Mouse (Mus musculus): ENCODE measurements at regions not wholly inside any gene's neighbourhood (a gene's known extent, or its start where the extent isn't known, plus 50 kb on each side); places are given as distances from the start of the nearest gene placed in this dataset.

DNA sequence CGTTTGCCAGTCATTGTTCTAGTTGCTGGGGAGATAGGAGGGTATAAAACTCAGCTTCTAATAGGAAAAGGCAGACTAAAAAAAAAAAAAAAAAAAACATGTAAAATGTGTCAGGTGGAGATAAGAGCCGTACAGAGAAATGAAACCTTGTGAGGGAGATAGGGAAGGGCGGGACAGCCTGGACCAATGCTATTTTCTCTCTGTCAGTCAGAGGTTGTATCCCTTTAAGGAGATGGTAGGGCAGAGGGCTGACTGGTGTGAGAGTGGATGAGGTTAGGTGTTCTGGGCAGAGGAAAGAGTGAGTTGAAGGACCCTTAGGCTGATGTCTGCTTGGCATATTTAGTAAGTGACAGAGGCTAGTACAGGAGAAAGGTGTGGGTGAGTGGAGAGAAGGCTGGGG lies 169.2 kb upstream of the Serpine2 start:
- Histone ChIP-seq H3K36me3 (no peaks in the 10 kb centered on the region), H3K9ac (no peak overlapping the region), H3K27ac (no peak overlapping the region), H3K4me3 (no peak overlapping the region), H3K4me1 (peaks cover 18% of the 10 kb centered on the region), H3K27me3 (no peaks in the 10 kb centered on the region), H3K4me2 (no peak overlapping the region), H3K9me3 (no peaks in the 10 kb centered on the region)
- no peak for ATAC-seq (ENCODE audit: insufficient number of reproducible peaks, insufficient read depth, low FRiP score, low TSS enrichment, low read depth)
- 79% methylated on average over 3 of the region's 3 CpGs for WGBS

DNA sequence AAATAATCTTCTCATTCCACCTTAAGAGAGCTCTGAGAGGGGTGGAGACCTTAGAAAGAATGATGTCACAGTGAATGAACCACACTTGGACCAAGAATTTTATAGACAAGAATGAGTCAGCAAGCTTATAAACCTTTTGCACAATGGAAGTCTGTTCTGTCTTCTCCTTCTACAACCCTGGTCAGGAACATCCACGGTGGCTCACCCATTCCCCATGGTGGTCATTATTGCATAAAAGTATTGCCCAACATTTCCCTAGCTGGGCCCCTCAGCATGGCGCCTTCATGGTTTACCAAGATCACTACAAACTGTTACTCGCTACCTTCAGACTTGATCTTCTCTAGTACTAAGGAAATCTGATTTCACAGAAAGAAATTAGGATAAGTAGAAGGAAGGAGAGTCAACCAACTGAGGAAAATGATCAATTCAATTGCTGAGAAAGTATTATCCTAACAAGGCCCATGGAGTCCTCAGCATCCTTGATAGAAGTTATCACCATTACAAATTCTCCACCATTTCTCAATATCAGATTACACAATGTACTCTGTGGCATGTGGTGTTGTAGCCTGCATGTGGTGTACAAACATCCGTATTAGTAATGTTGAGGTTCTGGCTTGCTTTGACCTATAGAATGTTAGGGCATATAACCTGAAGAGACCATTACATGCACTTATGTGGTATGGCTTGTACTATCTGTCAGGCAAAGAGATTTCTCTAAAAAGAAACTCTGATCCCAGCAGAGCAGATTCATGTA lies 165.1 kb upstream of the Serpine2 start:
- Histone ChIP-seq H3K4me2 (no peak overlapping the region), H3K9me3 (no peaks in the 10 kb centered on the region), H3K4me3 (no peak overlapping the region), H3K27me3 (no peaks in the 10 kb centered on the region), H3K27ac (no peak overlapping the region), H3K4me1 (no peaks in the 10 kb centered on the region), H3K9ac (no peak overlapping the region), H3K36me3 (no peaks in the 10 kb centered on the region)
- 87% methylated on average over 4 of the region's 4 CpGs for WGBS
- ATAC-seq (ENCODE audit: insufficient number of reproducible peaks, insufficient read depth, low FRiP score, low TSS enrichment, low read depth) = no peak

DNA sequence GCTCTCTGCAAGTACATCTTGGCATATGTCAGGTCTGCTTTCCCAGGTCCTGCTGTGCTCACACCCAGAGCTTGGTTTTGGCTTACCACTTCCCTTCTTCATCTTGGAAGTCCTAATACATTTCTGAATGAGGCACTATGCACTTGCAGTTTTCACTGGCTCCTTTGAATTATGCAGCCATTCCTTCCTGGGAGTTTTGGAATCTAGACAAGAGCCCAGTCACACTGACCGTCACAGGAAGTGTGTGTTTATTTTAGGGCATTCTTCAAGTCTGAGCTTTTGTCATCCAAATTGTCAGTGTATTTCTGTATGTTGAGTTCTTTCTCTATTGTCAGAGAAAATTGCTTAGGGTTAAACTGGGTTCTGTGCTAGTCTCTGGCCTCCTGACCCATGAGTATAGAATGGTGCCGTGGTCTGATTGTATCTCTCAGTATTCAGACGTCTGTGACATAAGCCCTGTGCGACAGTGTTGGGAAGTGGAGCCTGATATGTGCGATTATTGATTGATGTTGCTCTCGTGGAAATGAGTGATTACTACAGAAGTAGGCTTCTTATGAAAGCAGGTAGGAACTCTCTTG lies 162.6 kb upstream of the Serpine2 start:
- H3K4me2 ChIP-seq = no peak overlapping the region
- no peaks in the 10 kb centered on the region for H3K36me3 ChIP-seq
- H3K9ac ChIP-seq = no peak overlapping the region
- no peak overlapping the region for H3K4me3 ChIP-seq
- H3K9me3 ChIP-seq = no peaks in the 10 kb centered on the region
- H3K4me1 ChIP-seq = no peaks in the 10 kb centered on the region
- no peaks in the 10 kb centered on the region for H3K27me3 ChIP-seq
- 62% methylated on average over 6 of the region's 6 CpGs for WGBS
- no peak for ATAC-seq (ENCODE audit: insufficient number of reproducible peaks, insufficient read depth, low FRiP score, low TSS enrichment, low read depth)
- H3K27ac ChIP-seq = no peak overlapping the region

DNA sequence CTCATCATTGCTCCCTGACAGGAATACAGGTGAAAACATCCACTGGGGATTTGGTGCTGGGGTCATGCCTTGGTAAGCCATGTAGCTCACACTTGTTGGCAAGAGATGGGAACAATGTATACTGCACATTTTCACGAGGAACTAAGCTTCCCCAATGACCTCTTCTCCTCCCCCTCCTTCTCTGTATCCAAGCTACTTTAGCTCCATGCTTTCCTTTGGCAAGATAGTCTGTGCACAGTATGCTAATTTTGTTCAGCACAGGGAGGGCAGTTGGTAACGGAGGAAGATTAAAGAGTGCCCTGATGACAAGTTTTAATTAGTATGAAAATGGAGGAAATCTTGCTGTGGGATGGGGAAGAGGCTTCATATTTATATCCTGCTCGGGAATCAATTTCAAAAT lies 160.9 kb upstream of the Serpine2 start:
- H3K9me3 ChIP-seq = no peaks in the 10 kb centered on the region

DNA sequence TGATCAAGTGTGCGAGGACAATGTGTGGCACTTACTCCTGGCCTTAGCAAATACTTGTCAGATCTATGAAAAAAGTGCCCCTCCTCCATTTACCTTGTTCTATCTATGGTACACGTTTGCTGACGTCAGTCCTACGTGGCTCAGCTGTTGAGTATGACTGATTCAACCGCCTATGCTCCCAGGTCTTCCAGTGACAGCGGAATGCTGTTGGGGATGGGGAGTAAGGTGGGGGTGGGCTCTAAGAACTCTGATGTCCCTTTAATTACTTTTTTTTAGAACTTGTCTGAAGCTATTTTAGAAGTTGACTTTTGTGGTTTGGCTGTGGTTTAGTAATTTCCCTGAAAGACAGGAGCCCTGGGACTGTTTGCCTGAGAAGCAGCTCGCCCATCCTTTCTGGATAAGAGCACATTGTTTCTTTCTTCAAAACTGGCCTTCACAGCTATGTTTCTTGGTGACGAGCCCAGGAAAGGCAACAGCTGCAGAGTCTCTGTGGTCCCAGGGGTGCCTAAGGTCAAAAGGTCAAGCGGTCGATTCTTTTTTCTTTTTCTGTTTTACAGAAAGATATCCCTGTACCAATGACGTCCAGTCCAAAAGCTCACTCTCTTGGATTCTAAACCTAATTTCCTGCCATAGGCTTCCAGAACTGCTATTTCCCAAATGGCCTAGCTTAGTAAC lies 157.5 kb upstream of the Serpine2 start:
- Histone ChIP-seq H3K4me3 (no peak overlapping the region), H3K4me1 (peaks cover 20% of the 10 kb centered on the region), H3K4me2 (no peak overlapping the region), H3K27me3 (no peaks in the 10 kb centered on the region), H3K9me3 (no peaks in the 10 kb centered on the region), H3K9ac (no peak overlapping the region), H3K27ac (no peak overlapping the region), H3K36me3 (no peaks in the 10 kb centered on the region)
- ATAC-seq (ENCODE audit: insufficient number of reproducible peaks, insufficient read depth, low FRiP score, low TSS enrichment, low read depth) = no peak
- 56% methylated on average over 11 of the region's 11 CpGs for WGBS

More for the DNA sequence above, 160.9 kb upstream of the Serpine2 start:
- 55% methylated on average over 3 of the region's 3 CpGs for WGBS
- no peak overlapping the region for H3K4me2 ChIP-seq
- no peaks in the 10 kb centered on the region for H3K36me3 ChIP-seq
- no peaks in the 10 kb centered on the region for H3K27me3 ChIP-seq
- H3K4me1 ChIP-seq = 0 out of 2 replicates have a peak, but pooled peaks cover 3% of the 10 kb centered on the region
- H3K4me3 ChIP-seq = no peak overlapping the region
- H3K27ac ChIP-seq = no peak overlapping the region
- no peak overlapping the region for H3K9ac ChIP-seq
- ATAC-seq (ENCODE audit: insufficient number of reproducible peaks, insufficient read depth, low FRiP score, low TSS enrichment, low read depth) = no peak

DNA sequence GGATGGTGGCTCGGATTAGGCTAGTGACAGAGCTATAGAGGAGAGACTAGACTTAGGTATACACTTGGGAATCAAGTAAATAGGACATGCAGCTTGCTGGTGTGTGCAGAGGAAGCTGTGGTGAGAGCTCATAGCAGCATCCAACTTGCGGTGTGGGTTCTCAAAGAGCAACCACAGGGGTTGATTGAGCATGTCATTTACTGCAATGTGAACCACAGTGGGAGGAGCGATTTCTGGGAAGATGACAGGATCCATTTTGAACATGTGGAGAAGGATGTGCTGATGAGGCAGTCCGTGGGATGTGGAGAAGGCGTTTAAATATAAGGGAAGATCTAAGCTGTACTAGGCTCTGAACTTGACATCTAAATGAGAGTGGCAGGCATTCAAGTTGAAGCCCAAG lies 154.5 kb upstream of the Serpine2 start:
- no peak overlapping the region for H3K4me2 ChIP-seq
- no peaks in the 10 kb centered on the region for H3K36me3 ChIP-seq
- peak overlapping the region; percentile 84 for H3K27ac ChIP-seq
- H3K4me1 ChIP-seq = peaks cover 22% of the 10 kb centered on the region
- WGBS = 58% methylated on average over 5 of the region's 5 CpGs
- H3K4me3 ChIP-seq = no peak overlapping the region
- H3K9ac ChIP-seq = no peak overlapping the region
- peak; percentile 71; the same call in 1 of the 2 replicates for ATAC-seq (ENCODE audit: insufficient number of reproducible peaks, insufficient read depth, low FRiP score, low TSS enrichment, low read depth)
- no peaks in the 10 kb centered on the region for H3K9me3 ChIP-seq
- H3K27me3 ChIP-seq = no peaks in the 10 kb centered on the region

DNA sequence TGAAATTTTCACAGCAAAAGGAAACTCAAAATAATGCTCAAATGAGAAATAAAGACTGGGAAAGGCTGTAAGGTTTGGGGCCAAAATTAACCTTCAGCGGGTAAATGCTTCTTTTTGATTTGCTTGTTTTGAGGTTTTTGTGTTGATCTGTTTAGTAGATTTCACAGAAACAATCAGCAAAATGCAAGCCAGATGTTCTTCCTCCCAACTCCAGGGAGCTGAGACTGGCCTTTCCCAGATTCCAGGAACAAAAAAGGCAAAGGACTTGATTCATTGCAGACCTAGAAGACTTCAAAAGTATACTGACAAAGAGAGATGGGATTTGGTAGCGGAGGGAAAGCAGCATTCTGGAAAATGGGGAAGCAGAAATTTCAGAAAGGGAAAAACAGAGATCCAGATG lies 153.6 kb upstream of the Serpine2 start:
- Histone ChIP-seq H3K27ac (peak overlapping the region; percentile 84), H3K27me3 (no peaks in the 10 kb centered on the region), H3K9me3 (no peaks in the 10 kb centered on the region), H3K4me2 (0 out of 2 replicates have a peak overlapping the region, but pooled peaks have one; percentile 18), H3K4me3 (no peak overlapping the region), H3K4me1 (peaks cover 22% of the 10 kb centered on the region), H3K36me3 (no peaks in the 10 kb centered on the region), H3K9ac (no peak overlapping the region)
- WGBS = 22% methylated on average over 2 of the region's 2 CpGs
- ATAC-seq (ENCODE audit: insufficient number of reproducible peaks, insufficient read depth, low FRiP score, low TSS enrichment, low read depth) = no peak

DNA sequence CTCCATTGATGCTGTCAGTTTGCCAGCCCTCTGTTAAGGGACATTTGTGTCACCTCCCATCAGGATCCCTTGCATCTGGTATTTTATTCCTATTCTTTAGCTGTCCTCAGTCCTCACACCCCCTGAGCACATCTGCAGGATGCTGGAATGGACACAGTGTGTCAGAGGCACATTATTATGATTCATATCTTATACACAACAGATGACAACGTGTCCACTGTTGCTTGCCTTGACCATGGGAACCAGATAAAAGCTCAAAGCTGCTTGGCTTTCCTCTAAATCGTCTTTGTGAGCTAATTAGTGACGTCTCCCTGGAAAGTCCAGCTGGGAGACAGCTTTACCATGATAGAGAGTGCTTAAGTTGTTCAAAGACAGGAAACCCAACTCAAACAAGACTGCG lies 149.7 kb upstream of the Serpine2 start:
- H3K9ac ChIP-seq = no peak overlapping the region
- ATAC-seq (ENCODE audit: insufficient number of reproducible peaks, insufficient read depth, low FRiP score, low TSS enrichment, low read depth) = no peak
- no peaks in the 10 kb centered on the region for H3K9me3 ChIP-seq
- 0 out of 2 replicates have a peak overlapping the region, but pooled peaks have one; percentile 22 for H3K27ac ChIP-seq
- no peak overlapping the region for H3K4me2 ChIP-seq
- 33% methylated on average over 4 of the region's 4 CpGs for WGBS
- H3K36me3 ChIP-seq = no peaks in the 10 kb centered on the region
- H3K4me1 ChIP-seq = peaks cover 19% of the 10 kb centered on the region
- H3K27me3 ChIP-seq = no peaks in the 10 kb centered on the region
- H3K4me3 ChIP-seq = no peak overlapping the region

DNA sequence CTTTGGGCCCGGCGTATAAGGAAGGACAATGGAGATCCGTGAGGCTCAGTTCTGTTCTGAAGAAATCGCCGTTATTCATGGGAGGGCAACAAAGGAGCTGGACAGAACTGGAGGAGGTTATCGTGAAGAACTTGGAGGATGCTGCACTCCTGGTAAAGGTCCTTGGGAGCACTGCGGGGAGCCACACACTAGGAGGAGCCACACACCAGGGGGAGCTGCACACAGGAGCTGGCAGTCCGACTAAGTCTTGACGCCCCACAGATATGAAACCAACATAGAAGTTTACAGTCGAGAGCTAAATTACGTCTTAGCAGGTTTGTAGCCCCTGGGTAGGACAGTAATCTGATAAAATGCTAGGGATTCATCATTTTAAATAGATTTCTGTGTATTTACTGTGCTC lies 138.1 kb upstream of the Serpine2 start:
- no peaks in the 10 kb centered on the region for H3K9me3 ChIP-seq
- H3K27me3 ChIP-seq = no peaks in the 10 kb centered on the region
- ATAC-seq (ENCODE audit: insufficient number of reproducible peaks, insufficient read depth, low FRiP score, low TSS enrichment, low read depth) = no peak
- no peaks in the 10 kb centered on the region for H3K36me3 ChIP-seq
- no peak overlapping the region for H3K9ac ChIP-seq
- no peak overlapping the region for H3K4me3 ChIP-seq
- H3K4me2 ChIP-seq = no peak overlapping the region
- H3K27ac ChIP-seq = no peak overlapping the region
- peaks cover 12% of the 10 kb centered on the region for H3K4me1 ChIP-seq
- WGBS = 70% methylated on average over 11 of the region's 11 CpGs

DNA sequence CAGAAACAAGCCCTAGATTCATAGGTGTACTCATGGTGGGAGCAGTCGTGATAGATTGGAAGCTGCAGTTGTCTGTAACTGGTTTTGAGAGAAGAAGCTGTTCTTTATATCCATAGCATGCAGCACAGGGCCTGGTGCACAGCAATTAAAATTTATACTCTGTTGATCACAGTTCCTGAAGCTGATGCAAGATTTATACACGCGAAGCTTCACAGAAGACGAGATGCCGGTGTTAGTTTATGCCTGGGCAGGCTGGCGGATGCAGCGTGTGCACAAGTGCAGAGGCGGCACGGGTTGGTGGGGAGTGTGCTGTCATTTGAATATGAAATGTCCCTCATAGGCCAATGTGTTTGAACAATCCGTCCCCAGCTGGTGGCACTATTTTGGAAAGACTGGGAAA lies 136.9 kb upstream of the Serpine2 start:
- Histone ChIP-seq H3K9me3 (no peaks in the 10 kb centered on the region), H3K4me2 (no peak overlapping the region), H3K9ac (no peak overlapping the region), H3K4me3 (no peak overlapping the region), H3K27me3 (no peaks in the 10 kb centered on the region), H3K27ac (no peak overlapping the region), H3K4me1 (peaks cover 12% of the 10 kb centered on the region), H3K36me3 (no peaks in the 10 kb centered on the region)
- ATAC-seq (ENCODE audit: insufficient number of reproducible peaks, insufficient read depth, low FRiP score, low TSS enrichment, low read depth) = no peak
- 93% methylated on average over 10 of the region's 10 CpGs for WGBS

DNA sequence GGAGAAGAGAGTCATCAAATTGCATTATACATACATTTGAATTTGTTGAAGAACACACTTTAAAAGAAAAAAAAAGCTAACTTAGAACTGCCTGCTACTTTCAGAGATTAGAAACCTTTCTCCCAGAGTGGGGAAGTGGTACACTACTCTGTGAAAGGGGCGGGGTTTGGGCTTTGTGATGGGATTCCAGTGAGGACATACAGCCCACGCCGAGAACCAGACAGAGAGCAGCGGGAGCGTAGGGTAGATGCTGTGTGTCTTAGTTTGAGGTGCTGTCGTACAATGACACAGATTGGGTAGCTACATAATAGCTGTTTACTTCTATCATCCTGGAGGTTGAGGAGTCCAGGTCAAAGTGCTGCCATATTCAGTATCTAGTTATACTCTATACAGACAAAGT lies 136.5 kb upstream of the Serpine2 start:
- Histone ChIP-seq H3K9me3 (no peaks in the 10 kb centered on the region), H3K36me3 (no peaks in the 10 kb centered on the region), H3K4me1 (peaks cover 12% of the 10 kb centered on the region), H3K27ac (no peak overlapping the region), H3K9ac (no peak overlapping the region), H3K4me2 (no peak overlapping the region), H3K27me3 (no peaks in the 10 kb centered on the region), H3K4me3 (no peak overlapping the region)
- 95% methylated on average over 6 of the region's 6 CpGs for WGBS
- no peak for ATAC-seq (ENCODE audit: insufficient number of reproducible peaks, insufficient read depth, low FRiP score, low TSS enrichment, low read depth)

DNA sequence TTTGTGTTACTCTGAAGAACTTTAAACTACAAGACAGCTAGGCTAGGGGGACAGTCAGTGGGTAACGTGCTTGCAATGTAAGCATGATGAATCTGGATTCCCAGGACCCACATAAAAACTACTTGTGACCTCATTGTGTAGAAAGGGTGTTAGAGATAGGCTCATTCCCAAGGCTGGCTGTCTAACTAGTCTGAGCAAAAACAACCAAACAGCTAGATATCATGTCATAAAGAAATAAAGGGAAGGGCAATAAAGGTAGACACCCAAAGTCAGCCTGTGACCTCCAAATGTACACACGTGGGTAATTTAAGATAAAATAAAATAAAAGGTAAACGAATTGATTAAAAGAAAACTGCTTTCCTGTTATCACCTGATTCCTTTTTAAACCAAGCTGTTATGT lies 123.7 kb upstream of the Serpine2 start:
- no peak for ATAC-seq (ENCODE audit: insufficient number of reproducible peaks, insufficient read depth, low FRiP score, low TSS enrichment, low read depth)
- H3K9me3 ChIP-seq = no peaks in the 10 kb centered on the region
- 79% methylated on average over 3 of the region's 3 CpGs for WGBS

More for the DNA sequence above, 123.7 kb upstream of the Serpine2 start:
- no peak overlapping the region for H3K4me3 ChIP-seq
- H3K9ac ChIP-seq = no peak overlapping the region
- H3K27me3 ChIP-seq = no peaks in the 10 kb centered on the region
- no peak overlapping the region for H3K4me2 ChIP-seq
- H3K27ac ChIP-seq = no peak overlapping the region
- H3K4me1 ChIP-seq = peaks cover 10% of the 10 kb centered on the region
- H3K36me3 ChIP-seq = no peaks in the 10 kb centered on the region

All from embryonic facial prominence, embryonic 13.5 days (tissue).